Mouse (Mus musculus) kidney, embryonic 16.5 days (tissue): ENCODE results near the gene Sephs1. TPM values are rescaled to one million over a fixed set of nuclear protein-coding genes. Genes with fewer than 3 reads are reported as not detected.

ENCODE experiments used
- ATAC-seq: fragments of 200-750 bp; cut with Nextera tagmentation; 2 replicates; pipeline ENCODE4 v1.8.0; 2017; ENCODE audit warnings: moderate TSS enrichment; ENCODE audit not compliant: low FRiP score, low TSS enrichment
- H3K27ac ChIP-seq: fragments of 300-500 bp; sonication (generic); 2 replicates; pipeline ENCODE4 v1.5.1; 2014; ENCODE audit warnings: low read length
- H3K27me3 ChIP-seq: fragments of 300-500 bp; sonication (generic); 2 replicates; pipeline ENCODE4 v1.6.1; 2014; ENCODE audit warnings: low read length, control low read depth, mixed read lengths; ENCODE audit not compliant: insufficient read depth
- H3K36me3 ChIP-seq: fragments of 300-500 bp; sonication (generic); 2 replicates; pipeline ENCODE4 v1.6.1; 2014; ENCODE audit warnings: low read length, control low read depth, mixed read lengths; ENCODE audit not compliant: insufficient read depth
- H3K4me1 ChIP-seq: fragments of 300-500 bp; sonication (generic); 2 replicates; pipeline ENCODE4 v1.6.1; 2014; ENCODE audit warnings: low read length, control low read depth, mixed read lengths; ENCODE audit not compliant: insufficient read depth
- H3K4me2 ChIP-seq: fragments of 300-500 bp; sonication (generic); replicated peaks from 2 replicates; pipeline ENCODE4 v1.6.1; 2014; ENCODE audit warnings: low read depth, low read length
- H3K4me3 ChIP-seq: fragments of 300-500 bp; sonication (generic); 2 replicates; pipeline ENCODE4 v1.5.1; 2014; ENCODE audit warnings: mild to moderate bottlenecking, low read length
- H3K9ac ChIP-seq: fragments of 300-500 bp; sonication (generic); replicated peaks from 2 replicates; pipeline ENCODE4 v1.6.1; 2014; ENCODE audit warnings: low read length
- H3K9me3 ChIP-seq: fragments of 300-500 bp; sonication (generic); 2 replicates; pipeline ENCODE4 v1.6.1; 2016; ENCODE audit warnings: low read length, control low read depth
- WGBS: fragments of 180-500 bp; shearing (Covaris S2); extraction: QIAGEN DNeasy Blood & Tissue Kit; methylation state at CpG from one replicate; pipeline ENCODE4 v1.1.7; 2014; 5-methylcytosine and 5-hydroxymethylcytosine counted together
- polyA plus RNA-seq: library from polyadenylated mRNA; unstranded; fragments of >200 nt; fragmentation: Nextera tagmentation; extraction: Ambion mirVana; gene quantifications from 2 replicates; pipeline ENCODE4 v1.2.1, GENCODE M21; 2015

The Sephs1 gene
- polyA plus RNA-seq, 1 experiment from 2014 or later: 81.0 TPM

DNA sequence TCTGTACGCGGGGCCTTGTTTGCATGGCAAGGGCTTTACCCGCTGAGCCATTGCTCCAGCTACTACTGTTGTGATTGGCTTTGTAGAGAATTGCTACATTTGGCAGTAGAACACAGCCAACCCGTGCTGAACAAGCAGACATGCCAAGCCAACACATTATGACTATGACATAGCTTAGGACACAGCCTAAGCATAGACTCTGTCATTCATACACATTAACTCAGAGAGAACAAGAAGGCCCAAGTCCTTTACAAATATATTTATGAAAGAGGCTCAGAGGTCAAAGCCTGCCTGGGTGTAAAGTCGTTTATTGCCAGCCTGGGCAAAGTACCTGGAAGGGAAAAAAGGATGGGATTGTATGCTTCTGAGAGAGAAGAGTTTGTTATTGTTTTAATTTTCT lies 21.0 kb downstream of the Sephs1 start:
- no peaks in the 10 kb centered on the region for H3K9me3 ChIP-seq
- H3K27me3 ChIP-seq: no peaks in the 10 kb centered on the region
- no peak overlapping the region for H3K9ac ChIP-seq
- no peak overlapping the region for H3K4me2 ChIP-seq
- no peak overlapping the region for H3K4me3 ChIP-seq
- WGBS: 90% methylated on average over 5 of the region's 5 CpGs
- H3K4me1 ChIP-seq: no peaks in the 10 kb centered on the region
- ATAC-seq: no peak
- H3K27ac ChIP-seq: no peak overlapping the region
- H3K36me3 ChIP-seq: peaks cover 69% of the 10 kb centered on the region

GRCm38 (mm10) chr2:4907120-4907519 lies 25.8 kb downstream of the Sephs1 start:
- H3K4me3 ChIP-seq: no peak overlapping the region
- H3K4me2 ChIP-seq: no peak overlapping the region
- H3K9me3 ChIP-seq: no peaks in the 10 kb centered on the region
- no peaks in the 10 kb centered on the region for H3K4me1 ChIP-seq
- H3K27ac ChIP-seq: no peak overlapping the region
- no peaks in the 10 kb centered on the region for H3K27me3 ChIP-seq
- no peak for ATAC-seq
- no peak overlapping the region for H3K9ac ChIP-seq
- peaks cover 34% of the 10 kb centered on the region for H3K36me3 ChIP-seq
- WGBS: 93% methylated on average over 6 of the region's 6 CpGs

DNA sequence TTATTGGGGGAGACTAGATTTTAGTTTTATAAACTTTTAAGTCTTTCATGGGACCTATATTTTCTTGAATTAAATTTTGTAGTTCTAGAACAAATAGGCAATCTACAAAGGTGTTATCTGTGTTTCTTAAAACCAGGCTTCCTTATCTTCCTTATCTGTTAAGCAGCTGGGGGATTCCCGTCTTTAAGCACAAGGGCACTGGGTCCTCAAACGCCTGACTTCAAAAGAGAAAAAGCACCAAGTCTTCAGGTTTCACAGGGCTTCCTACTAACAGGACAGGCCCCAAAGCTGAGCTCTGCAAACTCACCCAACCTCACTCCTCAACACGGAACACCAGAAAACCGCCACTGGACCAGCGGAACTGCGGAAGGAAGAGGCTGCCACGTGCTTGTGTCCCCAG lies 26.6 kb downstream of the Sephs1 start:
- peaks cover 31% of the 10 kb centered on the region for H3K36me3 ChIP-seq
- H3K27me3 ChIP-seq: no peaks in the 10 kb centered on the region
- ATAC-seq: no peak
- no peak overlapping the region for H3K9ac ChIP-seq
- no peak overlapping the region for H3K4me3 ChIP-seq
- no peak overlapping the region for H3K27ac ChIP-seq
- 82% methylated on average over 7 of the region's 7 CpGs for WGBS
- no peak overlapping the region for H3K4me2 ChIP-seq
- no peaks in the 10 kb centered on the region for H3K9me3 ChIP-seq
- no peaks in the 10 kb centered on the region for H3K4me1 ChIP-seq

GRCm38 (mm10) chr2:4908771-4909315 lies 27.5 kb downstream of the Sephs1 start:
- Histone ChIP-seq H3K9ac (no peak overlapping the region), H3K4me2 (no peak overlapping the region), H3K4me1 (no peaks in the 10 kb centered on the region), H3K27ac (no peak overlapping the region; the same call in 1 of the 2 replicates), H3K4me3 (no peak overlapping the region), H3K27me3 (no peaks in the 10 kb centered on the region), H3K36me3 (peaks cover 31% of the 10 kb centered on the region), H3K9me3 (no peaks in the 10 kb centered on the region)
- no peak for ATAC-seq
- 83% methylated on average over 3 of the region's 3 CpGs for WGBS

DNA sequence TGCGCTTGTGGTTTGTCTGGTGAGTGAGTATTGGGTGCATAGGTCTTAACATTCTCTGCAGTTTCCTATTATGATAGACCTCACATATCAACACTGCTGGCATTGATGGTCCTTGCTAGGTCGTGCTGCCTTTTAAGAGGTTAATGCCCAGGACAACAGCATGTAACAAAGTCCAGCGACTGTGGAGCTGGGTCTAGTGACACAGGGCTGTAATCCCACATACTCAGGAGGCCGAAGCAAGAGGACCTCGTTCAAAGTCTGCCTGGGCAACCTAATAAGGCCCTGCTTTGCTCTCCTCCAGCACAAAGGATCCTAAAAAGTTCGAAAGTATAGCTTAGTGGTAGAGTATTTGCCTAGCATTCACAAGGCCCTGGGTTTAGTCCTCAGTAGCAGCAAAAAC lies 28.5 kb downstream of the Sephs1 start:
- no peak overlapping the region for H3K27ac ChIP-seq
- no peak overlapping the region for H3K4me3 ChIP-seq

DNA sequence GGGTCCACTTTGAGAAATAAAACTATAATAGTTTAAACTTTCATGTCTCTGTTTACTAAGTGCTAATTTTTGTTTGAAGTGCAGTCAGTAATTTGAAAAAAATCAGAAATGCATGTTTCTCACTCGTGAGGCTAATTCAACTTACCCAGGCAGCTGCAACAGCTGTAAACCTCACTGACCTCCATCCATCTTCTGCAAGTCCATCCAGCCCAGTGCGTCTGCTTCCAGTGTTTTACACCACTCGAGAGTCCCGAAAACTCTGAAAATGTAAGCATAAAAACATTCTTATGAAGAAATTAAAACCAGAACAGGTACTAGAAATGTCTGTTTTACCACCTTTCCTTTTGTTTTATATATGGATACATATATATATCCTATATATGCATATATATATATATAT lies 29.2 kb downstream of the Sephs1 start:
- H3K9ac ChIP-seq: no peak overlapping the region
- no peaks in the 10 kb centered on the region for H3K4me1 ChIP-seq
- no peaks in the 10 kb centered on the region for H3K27me3 ChIP-seq
- no peak overlapping the region for H3K27ac ChIP-seq
- H3K4me2 ChIP-seq: no peak overlapping the region
- H3K36me3 ChIP-seq: peaks cover 22% of the 10 kb centered on the region
- WGBS: 38% methylated on average over 4 of the region's 4 CpGs
- no peaks in the 10 kb centered on the region for H3K9me3 ChIP-seq
- no peak overlapping the region for H3K4me3 ChIP-seq
- no peak for ATAC-seq

More for the DNA sequence above, 28.5 kb downstream of the Sephs1 start:
- Histone ChIP-seq H3K4me2 (no peak overlapping the region), H3K36me3 (peaks cover 28% of the 10 kb centered on the region), H3K9ac (no peak overlapping the region), H3K9me3 (no peaks in the 10 kb centered on the region), H3K4me1 (no peaks in the 10 kb centered on the region), H3K27me3 (no peaks in the 10 kb centered on the region)
- no peak for ATAC-seq
- 65% methylated on average over 6 of the region's 6 CpGs for WGBS

DNA sequence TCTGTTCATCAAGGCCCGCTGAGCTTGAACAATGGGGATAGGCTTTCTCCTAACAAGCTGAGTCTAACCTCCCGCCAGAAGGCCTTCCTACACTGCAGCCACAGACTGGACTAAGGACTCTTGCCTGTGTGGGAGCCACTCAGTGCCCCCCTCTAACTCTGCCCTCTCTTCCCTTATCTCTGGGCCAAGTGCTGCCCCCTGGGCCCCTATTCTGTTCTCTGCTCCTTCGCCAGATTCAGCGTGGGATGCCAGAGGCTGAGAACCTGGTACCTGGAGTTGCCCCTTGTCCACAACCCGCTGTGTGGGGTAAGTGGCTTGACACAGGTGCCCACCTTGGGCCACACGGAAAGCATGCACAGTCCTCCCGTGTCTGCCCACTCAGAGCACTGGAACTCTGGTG lies 32.6 kb downstream of the Sephs1 start:
- Histone ChIP-seq H3K4me2 (no peak overlapping the region), H3K4me1 (peaks cover 16% of the 10 kb centered on the region), H3K36me3 (no peaks in the 10 kb centered on the region), H3K9ac (no peak overlapping the region), H3K4me3 (no peak overlapping the region), H3K27ac (no peak overlapping the region), H3K27me3 (no peaks in the 10 kb centered on the region), H3K9me3 (no peaks in the 10 kb centered on the region)
- ATAC-seq: no peak
- 88% methylated on average over 7 of the region's 7 CpGs for WGBS

GRCm38 (mm10) chr2:4916037-4916436 lies 34.7 kb downstream of the Sephs1 start:
- Histone ChIP-seq H3K27ac (no peak overlapping the region), H3K27me3 (no peaks in the 10 kb centered on the region), H3K4me3 (no peak overlapping the region), H3K4me1 (peaks cover 20% of the 10 kb centered on the region), H3K36me3 (no peaks in the 10 kb centered on the region), H3K9ac (no peak overlapping the region), H3K9me3 (no peaks in the 10 kb centered on the region), H3K4me2 (no peak overlapping the region)
- no peak for ATAC-seq
- 69% methylated on average over 6 of the region's 6 CpGs for WGBS

- ATAC-seq: no peak
- 16% methylated on average over 8 of the region's 8 CpGs for WGBS
- no peak overlapping the region for H3K4me3 ChIP-seq
- H3K36me3 ChIP-seq: no peaks in the 10 kb centered on the region
- H3K4me2 ChIP-seq: peak overlapping the region; percentile 43
- H3K27me3 ChIP-seq: no peaks in the 10 kb centered on the region
- H3K27ac ChIP-seq: 0 out of 2 replicates have a peak overlapping the region, but pooled peaks have one; percentile 45
- peak overlapping the region; percentile 25; the same call in 1 of the 2 replicates for H3K9ac ChIP-seq
- no peaks in the 10 kb centered on the region for H3K9me3 ChIP-seq
- H3K4me1 ChIP-seq: peaks cover 20% of the 10 kb centered on the region
Observed at GRCm38 (mm10) chr2:4917326-4918021, 36.1 kb downstream of the Sephs1 start.
